Mouse (Mus musculus): Measurements from ENCODE around the gene Ube2cbp.

DNA sequence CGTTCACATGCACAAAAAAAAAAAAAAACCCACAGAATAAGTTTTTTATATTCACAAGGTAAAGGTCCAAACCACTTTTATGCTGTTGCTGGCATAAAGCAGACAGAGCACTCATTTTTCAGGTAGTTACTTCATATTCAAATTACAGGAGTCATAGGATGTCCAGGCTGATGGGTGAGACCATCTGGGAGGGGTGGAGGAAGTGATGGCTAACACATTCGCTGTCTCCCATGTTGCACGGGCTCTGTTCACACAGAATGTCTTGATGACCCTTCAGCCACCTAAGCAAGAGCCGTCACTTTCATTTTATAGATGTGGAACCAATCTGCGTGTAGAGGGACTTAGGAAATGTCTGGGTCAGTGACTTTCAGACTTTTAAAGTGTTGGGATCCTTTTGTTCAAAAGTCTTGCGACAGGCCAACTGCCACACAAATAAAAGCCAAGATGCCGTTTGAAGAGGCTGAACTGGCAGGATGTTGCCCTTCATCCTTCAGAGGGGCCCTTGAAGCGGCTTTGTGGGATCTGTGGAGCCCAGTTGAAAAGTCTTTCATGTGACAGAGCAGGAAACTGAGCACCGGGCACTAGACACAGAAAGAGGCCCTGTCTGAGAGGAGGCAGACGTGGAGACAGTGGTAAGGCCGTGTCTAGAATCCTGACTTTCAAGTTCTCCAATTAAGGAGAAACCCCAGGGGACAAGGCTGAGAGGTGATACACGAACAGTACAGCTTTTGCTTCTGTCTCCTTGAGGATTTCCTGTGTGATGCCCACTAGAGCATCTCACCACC, 91.8 kb downstream of the Ube2cbp start:
- TF ChIP-seq EP300 (optimal IDR thresholded peaks at IDR 0.05) (no peak), CTCF (IDR thresholded peaks at IDR 0.05; ENCODE audit: low read depth) (no peak)

All from stomach, postnatal 0 days (tissue).